Mouse (Mus musculus): Measurements from ENCODE around the gene Hps3.
"Not testable (repeated sequence)": the region's sequence is repeated elsewhere in the genome, so short reads cannot be mapped to it uniquely, and the experiment has no call there.

Gene Hps3

DNA sequence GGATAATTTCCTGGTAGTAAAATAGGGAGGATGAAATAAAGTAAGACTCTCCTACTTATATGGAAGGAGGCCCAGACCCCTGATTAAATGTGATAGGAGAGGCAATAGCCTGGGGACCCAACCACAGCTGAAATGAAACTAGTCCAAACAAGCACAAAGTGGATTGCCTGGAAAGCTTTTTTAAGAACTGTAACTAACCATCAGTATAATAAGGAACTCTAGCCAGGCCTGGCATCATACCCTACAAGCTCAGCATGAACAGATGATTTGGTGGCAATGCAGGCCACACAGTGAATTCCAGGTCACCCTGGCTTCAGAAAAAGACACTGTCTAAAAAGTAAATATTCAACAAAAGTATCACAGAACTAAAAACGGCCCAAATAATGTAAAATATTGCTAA, 29.5 kb downstream of the Hps3 start:
- DNase-seq (ENCODE audit: low spot score) = no peak

DNA sequence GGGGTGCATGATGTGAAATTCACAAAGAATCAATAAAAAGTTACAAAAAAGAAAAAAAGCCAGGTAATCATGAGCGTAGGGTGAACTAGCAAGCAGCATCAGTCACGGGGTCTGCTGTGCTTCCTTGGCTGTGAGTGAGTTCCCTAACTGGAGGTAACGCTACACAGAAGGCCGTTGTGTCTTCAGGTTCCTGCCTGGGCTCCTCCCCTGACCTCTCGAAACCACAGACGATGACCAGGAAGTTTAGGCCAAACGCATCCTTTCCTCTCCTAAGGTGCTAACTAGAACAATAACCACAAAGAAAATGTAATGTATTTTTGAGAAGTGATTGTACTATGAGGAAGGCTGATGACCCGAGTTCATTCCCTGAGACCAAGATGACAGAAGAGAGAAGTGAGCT, 30.7 kb downstream of the Hps3 start:
- DNase-seq (ENCODE audit: low spot score) = no peak

DNA sequence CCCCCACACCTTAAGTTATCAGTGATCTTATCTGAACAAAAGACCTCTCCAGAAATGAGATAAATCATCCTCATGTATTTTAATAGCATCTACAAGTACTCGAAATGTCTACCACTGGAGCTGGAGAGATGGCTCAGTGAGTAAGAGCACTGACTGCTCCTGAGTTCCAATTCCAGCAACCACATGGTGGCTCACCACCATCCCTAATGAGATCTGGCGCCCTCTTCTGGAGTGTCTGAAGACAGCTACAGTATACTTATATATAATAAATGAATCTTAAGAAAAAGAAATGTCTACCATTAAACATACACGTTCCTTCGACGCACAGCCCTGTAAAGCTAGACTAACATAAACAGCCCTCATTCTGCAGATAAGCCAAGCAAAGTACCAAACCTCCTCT, 32.3 kb downstream of the Hps3 start:
- no peak for DNase-seq (ENCODE audit: low spot score)

DNA sequence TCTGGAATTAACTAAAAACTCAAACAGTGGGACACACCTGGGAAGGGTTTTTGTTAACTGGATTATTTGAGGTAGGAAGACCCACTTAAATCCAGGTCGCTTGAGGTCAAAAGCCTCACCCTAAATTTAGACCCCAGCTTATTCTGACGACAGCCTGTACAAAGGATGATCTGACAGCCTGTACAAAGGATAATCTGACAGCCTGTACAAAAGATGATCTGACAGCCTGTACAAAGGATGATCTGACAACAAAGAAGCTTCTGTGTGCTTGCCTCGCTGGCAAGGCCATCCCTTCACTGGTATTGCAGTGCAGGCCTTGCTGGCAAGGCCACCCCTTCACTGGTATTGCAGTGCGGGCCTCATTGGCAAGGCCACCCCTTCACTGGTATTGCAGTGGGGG, 34.3 kb downstream of the Hps3 start:
- DNase-seq (ENCODE audit: low spot score) = no peak

DNA sequence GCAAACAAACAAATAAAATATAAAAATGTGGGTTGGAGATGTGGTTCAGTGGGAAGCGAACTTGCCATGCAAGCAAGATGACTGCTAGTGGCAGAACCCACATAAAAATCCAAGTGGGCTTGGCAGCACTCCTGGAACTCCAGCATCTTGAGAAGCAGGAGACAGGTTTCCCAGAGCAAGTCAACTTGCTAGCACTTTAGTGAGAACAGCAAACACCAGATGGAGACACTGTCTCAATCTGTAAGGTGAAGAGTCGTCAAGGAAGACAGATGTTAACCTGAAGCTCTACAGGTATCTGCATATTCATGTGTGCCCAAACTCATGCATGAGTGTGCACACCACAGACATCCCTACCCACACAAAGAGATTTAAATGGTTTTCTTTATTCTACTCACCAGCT, 35.6 kb downstream of the Hps3 start:
- DNase-seq (ENCODE audit: low spot score) = no peak

DNA sequence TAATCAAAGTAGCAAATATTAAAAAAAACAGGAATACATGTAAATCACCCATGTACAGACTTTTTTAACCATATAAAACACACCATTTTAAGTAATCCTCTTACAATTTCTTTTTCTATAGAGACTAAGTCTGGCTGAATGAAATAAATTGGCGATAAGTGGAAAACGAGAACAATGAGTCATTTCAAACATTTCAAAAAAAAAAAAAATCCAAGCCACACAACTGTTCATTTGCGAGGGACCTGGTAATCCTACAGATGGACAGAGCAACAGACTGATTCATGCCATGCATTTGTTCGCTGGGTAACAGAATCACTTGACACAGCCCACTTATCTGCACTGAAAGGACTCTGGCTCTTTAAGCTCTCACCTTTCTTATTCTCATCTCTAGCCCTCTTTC, 42.7 kb downstream of the Hps3 start:
- DNase-seq (ENCODE audit: low spot score) = no peak

DNA sequence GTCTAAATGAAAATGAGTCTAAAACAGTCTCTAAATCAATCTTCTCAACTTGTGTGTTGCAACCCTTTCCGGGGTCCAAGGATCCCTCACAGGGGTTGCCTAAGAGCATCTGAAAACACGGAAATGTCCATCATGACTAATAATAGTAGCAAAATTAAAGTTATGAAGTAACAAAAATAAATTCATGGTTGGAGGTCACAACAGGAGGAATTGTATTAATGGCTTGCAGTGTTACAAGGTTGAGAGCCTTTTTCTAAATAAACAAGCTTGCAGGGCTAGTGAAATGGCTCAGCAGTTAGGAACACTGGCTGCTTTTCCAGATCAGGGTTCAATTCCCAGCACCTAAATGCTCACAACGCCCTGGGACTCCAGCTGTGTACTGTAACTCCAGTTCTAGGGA, 45.1 kb downstream of the Hps3 start:
- DNase-seq (ENCODE audit: low spot score) = no peak

DNA sequence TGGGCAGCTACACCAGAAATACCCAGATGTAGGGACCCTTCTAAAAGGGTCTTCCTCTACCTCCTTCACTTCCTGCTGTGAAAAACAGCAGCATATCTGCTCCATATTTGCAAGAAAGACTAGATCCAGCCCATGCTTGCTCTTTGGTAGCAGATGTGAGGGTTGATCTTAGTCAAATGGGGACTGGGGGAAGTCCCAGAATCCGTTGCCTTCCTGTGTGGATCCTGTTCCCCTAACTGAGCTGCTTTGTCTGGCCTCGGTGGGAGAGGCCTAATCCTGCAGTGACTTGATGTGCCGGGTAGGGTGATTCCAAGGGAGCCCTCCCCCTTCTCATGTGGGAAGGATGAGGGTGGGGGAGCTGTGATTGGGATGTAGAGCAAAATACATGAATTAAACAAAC, 49.0 kb downstream of the Hps3 start:
- DNase-seq (ENCODE audit: low spot score) = no peak

DNA sequence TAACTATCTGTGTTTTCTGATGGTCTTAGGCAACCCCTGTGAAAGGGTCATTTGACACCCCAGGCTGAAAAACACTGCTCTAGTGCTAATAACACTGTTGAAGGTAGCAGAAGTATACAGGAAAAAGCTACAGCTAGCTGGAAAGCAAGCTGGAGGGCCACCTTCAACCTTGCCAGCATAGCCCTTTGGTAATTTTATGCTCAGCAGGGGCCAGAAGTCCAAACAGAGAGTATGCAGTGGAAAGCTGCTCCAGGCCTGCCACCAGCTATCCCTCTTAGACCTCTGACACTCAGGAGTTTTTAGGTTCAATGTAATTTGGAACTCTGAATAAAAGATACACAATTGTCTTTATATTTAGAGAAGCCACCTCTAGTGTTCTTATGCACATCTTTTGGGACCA, 52.3 kb downstream of the Hps3 start:
- no peak for DNase-seq (ENCODE audit: low spot score)

DNA sequence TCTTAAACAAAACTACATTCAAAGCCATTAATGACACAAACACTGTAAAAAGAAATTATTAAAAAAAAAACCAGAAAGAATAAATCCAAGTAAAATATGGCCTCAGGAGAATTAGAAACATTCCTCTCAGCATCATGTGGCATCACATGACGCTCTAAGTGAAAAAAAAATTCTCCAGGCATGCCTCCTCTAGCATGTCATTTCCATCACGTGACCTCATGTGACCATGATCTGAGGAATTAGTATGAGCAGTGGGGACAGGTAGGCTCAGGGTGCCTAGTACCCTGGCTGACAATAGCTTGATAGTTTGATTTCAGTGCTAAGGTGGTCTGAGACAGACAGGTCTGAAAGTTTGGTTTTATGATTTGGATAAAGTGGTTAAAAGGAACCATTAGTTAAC, 54.0 kb downstream of the Hps3 start:
- no peak for DNase-seq (ENCODE audit: low spot score)

DNA sequence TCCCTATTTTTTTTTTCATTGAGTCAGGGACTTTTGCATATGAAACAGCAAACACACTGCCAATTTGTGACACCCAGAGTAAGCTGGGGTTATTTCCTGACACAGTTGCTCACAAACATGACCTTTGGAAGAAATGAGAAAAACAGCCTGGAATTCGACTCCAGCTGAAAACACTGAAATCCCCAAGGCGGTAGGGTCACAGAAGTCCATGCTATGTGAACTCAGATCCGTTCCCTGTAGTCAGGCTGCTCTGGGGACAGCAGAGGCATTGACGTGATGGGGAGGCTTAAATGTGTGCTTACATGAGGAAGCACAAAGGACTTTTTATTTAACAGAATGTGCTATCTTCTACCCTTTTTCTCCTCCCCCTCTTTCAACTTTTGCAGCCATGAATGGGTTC, 56.6 kb downstream of the Hps3 start:
- DNase-seq (ENCODE audit: low spot score) = no peak

DNA sequence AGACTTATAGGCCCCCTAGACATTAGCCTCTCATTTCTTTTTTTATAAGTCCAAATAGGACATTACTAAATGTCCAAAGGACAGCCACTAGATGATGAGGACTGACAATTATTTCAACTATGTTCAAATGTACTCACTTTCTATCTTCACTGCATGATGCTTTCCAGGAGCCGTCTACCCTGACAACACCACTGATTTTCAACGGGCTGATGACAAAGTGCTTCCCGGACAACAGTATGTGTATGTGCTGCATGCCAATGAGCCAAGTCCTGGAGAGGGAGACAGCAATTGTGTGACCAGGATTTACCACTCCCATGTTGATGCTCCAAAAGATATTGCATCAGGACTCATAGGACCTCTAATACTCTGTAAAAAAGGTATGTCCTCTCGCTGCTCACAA, 69.0 kb downstream of the Hps3 start:
- no peak for DNase-seq (ENCODE audit: low spot score)

DNA sequence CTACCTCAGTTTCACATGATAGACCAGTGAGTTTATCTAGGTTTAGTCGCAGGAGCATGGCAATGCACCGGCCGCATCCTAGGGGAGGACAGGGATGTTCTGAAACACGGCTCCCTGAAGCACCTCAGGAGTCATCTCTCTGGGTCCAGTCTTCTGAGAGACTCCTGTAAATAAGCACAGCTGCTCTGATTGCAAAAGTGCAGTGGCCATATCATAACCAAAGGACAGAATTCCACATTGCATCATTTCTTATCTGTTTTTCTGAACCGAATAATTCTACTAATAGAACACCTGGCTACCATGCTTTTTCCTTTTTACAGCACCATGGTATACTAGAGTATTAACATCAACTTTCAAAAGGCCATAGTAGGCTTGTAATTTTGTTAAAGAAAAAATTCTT, 69.9 kb downstream of the Hps3 start:
- DNase-seq (ENCODE audit: low spot score) = no peak

DNA sequence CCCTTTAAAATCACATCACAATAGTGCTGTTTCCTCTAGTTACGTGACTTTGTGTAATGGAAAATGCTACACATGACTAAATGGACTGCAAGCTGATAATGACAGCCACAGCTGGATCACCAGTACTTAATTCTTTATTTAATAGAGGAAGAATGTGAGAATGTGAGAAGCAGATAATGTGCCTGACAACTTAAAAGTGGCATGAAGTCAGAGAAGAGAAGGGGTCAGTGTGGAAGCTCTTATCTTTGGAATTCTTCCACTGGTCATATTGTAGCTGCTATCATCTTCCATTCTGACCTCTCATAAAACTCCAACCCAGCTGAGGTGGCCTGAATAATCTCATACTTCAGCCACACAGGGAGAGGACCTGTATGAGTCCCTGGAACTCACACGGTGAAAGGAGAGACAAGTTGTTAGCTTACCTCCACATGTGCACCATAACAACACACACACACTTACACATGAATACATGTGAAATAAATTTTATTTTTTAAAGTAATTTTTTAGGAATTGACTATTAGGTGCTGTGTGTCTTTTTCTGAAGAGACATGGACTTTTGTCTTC, 70.4 kb downstream of the Hps3 start:
- DNase-seq (ENCODE audit: low spot score) = no peak

DNA sequence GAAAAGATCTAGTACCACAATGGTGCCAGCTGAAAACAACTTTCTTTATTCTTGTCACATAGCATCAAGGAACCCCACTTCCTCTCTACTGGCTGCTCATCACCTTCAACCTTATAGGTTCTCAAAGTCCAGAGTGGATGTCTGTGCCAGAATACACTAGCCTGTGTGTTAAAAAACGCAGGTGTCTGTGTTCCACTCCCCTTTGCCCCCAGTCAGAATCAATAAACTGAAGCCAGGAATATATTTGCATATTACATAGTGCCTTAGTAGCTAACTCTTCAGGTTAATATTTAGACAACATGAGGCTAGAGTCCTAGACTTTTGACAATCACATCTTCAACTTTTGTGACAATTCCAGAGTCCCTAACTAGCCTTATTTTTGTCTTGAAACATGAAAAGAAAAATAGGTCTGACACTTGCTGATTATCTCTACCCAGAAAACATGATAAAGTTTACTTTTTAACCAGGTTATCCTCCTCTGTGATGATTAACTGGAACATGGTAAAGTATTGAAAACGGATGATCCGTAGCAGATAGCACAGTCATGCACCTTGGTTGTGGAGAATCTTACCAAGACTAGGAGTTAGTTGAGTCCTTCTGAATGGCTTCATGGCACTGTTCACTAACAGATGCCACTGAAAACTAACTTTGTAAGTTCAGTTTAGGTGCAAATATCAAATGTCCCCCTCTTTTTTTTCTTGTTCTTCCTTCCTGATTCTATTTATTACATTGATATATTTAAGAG, 72.2 kb downstream of the Hps3 start:
- DNase-seq (ENCODE audit: low spot score) = no peak

DNA sequence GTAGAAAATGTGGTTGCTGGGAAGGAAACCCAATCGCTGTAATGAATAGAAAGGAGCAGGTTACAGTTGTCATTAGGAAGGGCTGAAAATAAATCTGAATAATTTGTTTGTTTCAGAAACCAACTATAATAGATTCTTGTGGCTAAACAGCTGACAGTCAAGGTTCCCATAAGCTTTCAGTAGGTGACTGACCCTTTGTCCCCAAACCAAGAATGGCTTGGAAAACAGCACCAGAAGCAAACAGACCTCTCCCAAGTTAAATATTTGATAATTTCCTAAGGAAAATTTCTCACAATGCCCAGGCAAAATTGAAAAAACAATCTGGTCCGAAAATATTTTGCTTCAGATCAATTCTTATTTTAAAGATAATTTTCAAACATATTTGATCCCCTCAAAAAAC, 73.8 kb downstream of the Hps3 start:
- DNase-seq (ENCODE audit: low spot score) = no peak

DNA sequence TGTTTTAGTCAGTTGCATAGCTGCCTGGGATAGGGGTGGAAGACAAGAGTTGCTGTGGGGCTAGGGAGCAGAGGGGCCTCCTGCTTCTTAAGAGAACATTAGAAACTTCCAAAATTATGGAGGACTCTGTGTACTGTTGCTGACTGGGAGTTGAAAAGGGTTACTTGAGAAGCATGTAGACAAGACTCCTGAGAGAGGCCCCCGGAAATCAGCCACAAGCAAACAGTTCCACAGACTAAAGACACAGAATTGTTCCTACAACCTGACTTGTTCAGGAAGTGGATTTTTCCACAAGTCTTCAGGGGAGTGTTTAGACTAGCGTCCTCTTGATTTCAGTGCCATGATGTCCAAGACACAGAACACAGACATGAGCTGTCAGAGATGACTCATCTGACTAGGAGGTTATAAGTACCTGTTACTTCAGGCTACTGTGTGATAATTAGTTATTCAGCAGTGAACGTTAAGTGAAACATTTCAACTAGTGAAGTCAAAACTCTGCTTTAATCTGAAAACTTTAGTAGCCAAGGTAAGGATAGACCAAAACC, 74.5 kb downstream of the Hps3 start:
- no peak for DNase-seq (ENCODE audit: low spot score)

DNA sequence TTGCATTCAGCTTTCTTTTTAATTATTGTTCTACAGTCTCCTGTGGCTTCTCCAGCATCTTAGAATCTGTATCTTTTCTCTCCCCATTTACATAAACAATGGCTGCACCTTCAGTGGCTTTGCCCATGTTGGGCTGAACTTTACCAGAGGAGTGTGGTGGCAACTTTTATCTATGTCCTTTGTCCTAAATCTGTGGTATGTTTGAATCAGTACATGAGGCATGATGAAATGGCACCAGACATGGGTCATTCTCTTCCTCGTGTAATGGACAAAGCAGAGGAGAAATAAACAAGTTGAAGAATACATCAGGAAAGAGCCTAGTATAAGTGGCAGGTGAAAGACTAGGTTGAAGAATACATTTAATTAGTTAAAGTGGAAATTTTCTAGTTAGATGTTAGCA, 76.1 kb downstream of the Hps3 start:
- no peak for DNase-seq (ENCODE audit: low spot score)

DNA sequence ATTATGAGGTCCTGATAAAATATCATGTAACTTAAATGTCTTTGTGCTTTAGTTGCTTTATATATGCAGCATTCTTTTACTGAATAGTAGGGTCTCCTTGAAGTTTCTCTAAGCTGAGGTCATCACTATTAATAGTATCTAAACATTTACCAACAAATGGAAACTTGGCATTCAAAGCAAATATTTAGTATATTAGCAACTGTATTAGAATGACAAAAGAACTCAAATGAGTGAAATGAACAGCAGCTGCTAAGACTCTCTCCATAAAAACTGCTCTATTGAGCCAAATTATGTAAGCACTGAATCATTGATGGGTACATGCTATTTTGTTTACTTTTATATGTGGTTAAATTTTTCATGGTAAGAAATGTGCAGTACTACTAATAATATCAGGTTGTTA, 77.1 kb downstream of the Hps3 start:
- no peak for DNase-seq (ENCODE audit: low spot score)

DNA sequence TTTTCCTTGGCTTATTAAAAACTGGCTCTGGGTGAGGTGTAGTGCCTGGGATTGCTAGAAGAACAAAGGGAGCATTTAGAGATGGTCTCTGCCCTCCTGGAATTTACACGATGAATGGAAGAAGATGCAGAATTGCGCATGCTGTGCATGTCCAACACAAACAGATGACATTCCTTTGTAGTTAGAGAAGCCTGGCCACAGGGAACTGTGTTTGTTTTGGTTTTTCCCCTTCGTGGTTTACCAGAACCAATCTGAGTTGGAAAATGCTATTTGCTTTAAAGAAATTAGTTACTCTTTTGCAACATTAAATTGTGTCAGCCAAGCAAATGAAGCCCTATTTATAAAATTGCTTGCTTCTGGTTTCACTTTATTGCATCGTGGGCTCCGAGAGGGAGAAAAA, 78.2 kb downstream of the Hps3 start, which contains the start of gene Cp:
Gene Cp, plus strand, starts transcription at position 170 of the 400 bp plus-strand sequence.
- no peak for DNase-seq (ENCODE audit: low spot score)

DNA sequence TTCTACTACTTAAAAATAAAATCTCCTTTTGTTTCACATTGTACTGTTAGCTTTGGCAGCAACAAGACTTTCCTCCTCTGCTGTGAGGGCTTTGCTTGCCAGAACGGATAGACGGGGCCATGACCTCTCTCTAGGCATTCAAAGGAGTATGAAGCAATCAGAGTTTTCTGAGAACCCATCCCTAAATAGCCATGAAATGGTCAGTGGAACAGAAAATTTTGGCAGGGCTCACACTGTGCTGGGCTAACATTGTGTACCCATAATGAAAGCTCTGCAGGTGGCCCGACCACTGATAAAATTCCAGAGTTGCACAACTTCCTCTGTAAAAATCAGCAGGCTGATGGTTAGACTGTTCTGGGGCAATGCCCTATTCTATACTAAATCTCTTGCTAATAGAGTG, 81.2 kb downstream of the Hps3 start:
- no peak for DNase-seq (ENCODE audit: low spot score)

DNA sequence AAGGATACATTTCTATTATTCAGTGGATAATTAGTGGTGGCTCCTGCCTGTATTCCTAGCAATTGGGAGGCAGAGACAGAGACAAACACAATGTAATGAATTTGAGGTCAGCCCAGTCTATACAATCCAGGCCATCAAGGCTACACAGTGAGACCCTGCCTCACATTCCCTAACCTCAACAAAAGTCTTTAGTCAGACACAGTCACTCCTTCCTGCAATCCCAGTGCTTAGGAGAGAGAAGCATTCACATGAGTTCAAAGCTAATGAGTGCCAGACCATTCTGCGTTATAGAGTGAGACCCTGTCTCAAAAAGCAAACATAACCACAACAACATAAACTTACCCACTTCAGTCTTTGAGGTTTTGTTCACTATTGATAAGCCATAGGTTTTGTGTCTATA, 81.7 kb downstream of the Hps3 start:
- DNase-seq (ENCODE audit: low spot score) = no peak

DNA sequence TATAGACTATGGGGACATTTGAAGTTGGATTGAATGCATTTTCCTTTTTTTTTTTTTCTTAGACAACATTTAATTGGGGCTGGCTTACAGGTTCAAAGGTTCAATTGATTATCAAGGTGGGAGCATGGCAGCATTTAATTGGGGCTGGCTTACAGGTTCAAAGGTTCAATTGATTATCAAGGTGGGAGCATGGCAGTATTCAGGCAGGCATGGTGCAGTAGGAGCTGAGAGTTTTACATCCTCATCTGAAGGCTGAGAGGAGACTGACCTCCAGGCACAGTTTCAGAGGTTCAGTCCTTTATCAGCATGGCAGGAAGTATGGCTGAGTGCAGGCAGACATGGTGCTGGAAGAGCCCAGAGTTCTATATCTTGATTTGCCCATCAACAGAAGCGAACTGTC, 85.7 kb downstream of the Hps3 start:
- DNase-seq (ENCODE audit: low spot score) = not testable (repeated sequence)

DNA sequence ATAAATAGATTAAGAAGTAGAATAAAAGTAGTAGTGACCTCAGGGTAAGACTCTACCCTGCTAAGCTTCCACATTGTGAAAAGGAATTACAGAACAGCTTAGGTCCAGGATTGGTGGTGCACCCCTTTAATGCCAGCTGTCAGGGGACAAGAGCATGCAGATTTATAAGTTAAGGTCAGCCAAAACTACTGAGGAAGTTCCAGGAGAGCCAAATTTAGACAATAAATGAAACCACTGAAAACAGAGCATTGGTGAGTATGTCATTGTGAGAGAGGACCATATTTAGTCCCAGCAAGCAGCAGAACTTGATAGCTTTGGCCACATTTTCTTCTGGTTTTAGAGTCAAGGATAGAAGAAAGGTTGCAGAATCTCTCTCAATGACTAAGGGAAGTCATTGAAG, 86.6 kb downstream of the Hps3 start:
- DNase-seq (ENCODE audit: low spot score) = no peak

All from urinary bladder, postnatal 10 days (tissue).